Mouse (Mus musculus) liver, adult 2 months (tissue): ENCODE measurements at regions not wholly inside any gene's neighbourhood (a gene's known extent, or its start where the extent isn't known, plus 50 kb on each side); places are given as distances from the start of the nearest gene placed in this dataset.

Experiments used
- CTCF ChIP-seq: fragments of 200-500 bp; IDR thresholded peaks from 2 replicates; pipeline ENCODE4 v1.5.1; 2011; ENCODE audit warnings: low read depth, low read length, control low read depth
- POLR2A ChIP-seq: fragments of 200-500 bp; IDR thresholded peaks from 2 replicates; pipeline ENCODE4 v1.6.1; 2011; ENCODE audit warnings: low read length, control low read depth; ENCODE audit not compliant: insufficient read depth; ENCODE audit errors: extremely low read depth

DNA sequence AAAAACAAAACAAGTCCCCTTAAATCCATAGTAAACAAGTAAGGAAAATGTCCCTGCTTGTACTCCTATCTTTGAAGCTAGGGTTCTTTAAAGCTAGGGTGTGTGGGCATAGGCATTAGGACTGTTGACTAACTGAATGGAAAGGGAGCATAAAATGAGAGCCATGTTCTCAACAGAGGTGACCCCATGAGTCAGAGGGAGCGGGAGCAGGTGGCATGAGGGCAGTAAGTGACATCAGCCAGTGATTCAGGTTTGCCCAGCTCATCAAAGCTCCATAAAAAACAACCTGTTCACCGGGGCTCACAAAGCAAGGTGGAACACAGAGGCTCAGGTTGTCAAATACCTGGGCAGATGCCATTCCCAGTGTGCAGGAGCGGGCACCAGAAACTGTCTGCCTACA lies 104.6 kb upstream of the 1700056E22Rik start:
- TF ChIP-seq CTCF (no peak), POLR2A (no peak)
